Mouse (Mus musculus) heart, embryonic 14.5 days (tissue): ENCODE results near the gene Ctdspl2. TPM values are rescaled to one million over a fixed set of nuclear protein-coding genes. Genes with fewer than 3 reads are reported as not detected.

ENCODE experiments used
- microRNA-seq: library from miRNA; unstranded; fragments of <30 nt; microRNA quantifications from one replicate; pipeline ENCODE4, GENCODE M21; 2016
- polyA plus RNA-seq: library from polyadenylated mRNA; unstranded; fragments of >200 nt; fragmentation: Nextera tagmentation; extraction: Ambion mirVana; gene quantifications from 2 replicates; pipeline ENCODE4 v1.2.1, GENCODE M21; 2014

Ctdspl2 gene
- polyA plus RNA-seq, 1 experiment from 2014 or later: 35.7 TPM

Small RNAs within 50 kb of the gene (microRNA-seq; reads per million reads assigned to microRNA genes)
- gene Gm47314: not detected

Other genes with a start within 250 kb of the Ctdspl2 start
- gene Frmd5, start 148.9 kb upstream of the Ctdspl2 start, polyA plus RNA-seq: 38.9 and 40.8 TPM in 2 replicates
- 15.2 and 16.4 TPM in 2 replicates for gene Casc4, start 89.0 kb upstream of the Ctdspl2 start, polyA plus RNA-seq
- 0.08 TPM in 1 of 2 replicates, not detected in the other for gene Mageb3, start 91 bp downstream of the Ctdspl2 start, polyA plus RNA-seq
- 11.9 and 13.0 TPM in 2 replicates for gene Eif3j1, start 72.5 kb downstream of the Ctdspl2 start, polyA plus RNA-seq
- gene Spg11, start 162.4 kb downstream of the Ctdspl2 start, polyA plus RNA-seq: 6.1 TPM in 2 replicates
- 299 and 301 TPM in 2 replicates for gene B2m, start 191.7 kb downstream of the Ctdspl2 start, polyA plus RNA-seq
- gene Trim69, start 204.7 kb downstream of the Ctdspl2 start, polyA plus RNA-seq: 0.11 and 0.15 TPM in 2 replicates
- gene Patl2, start 230.2 kb downstream of the Ctdspl2 start, polyA plus RNA-seq: not detected in 2 replicates
- not detected in 2 replicates for gene Terb2, start 230.3 kb downstream of the Ctdspl2 start, polyA plus RNA-seq